Mouse (Mus musculus): Measurements from ENCODE around the gene Syt1. TPM values are rescaled to one million over a fixed set of nuclear protein-coding genes. Genes with fewer than 3 reads are reported as not detected.

The Syt1 gene
- total and polyA plus RNA-seq, 3 experiments: 0.01 to 0.11 TPM; not detected in 1

DNA sequence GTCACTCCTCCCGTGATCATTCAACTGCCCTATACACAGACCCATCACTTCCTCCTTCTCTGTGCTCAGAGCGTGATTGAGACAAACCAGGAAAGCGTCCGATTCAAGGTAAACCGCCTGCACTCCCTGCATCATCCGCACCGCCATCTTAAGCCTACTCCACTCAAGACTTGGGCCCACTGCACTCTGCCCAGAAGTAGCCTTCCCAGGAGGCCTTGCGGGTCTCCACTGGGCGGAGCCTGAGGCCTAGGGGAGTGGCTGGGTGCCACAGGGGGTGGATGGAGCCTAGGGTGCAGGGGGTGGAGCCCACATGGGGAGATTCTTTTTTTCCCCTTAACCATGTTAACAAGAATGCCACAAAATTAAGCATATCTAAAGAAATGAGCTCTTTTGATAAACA lies 310.8 kb downstream of the Syt1 start, which contains the start of gene Gm5136:
TSS of gene Gm5136 (minus strand) at position 215 of the 400 bp plus-strand sequence.
- no peak for DNase-seq (ENCODE audit: low spot score)
- Histone ChIP-seq H3K27me3 (ENCODE audit: insufficient read depth, low read length) (no peaks in the 10 kb centered on the region), H3K9me3 (replicated peaks) (no peaks in the 10 kb centered on the region), H3K4me1 (ENCODE audit: insufficient read depth, low read depth, low read length) (no peaks in the 10 kb centered on the region; the same call in 1 of the 2 replicates), H3K4me3 (ENCODE audit: low read depth, low read length) (no peak within 1 kb of the TSS), H3K36me3 (replicated peaks) (no peaks in the 10 kb centered on the region)
- TF ChIP-seq POLR2AphosphoS5 (IDR thresholded peaks at IDR 0.05; ENCODE audit: insufficient replicate concordance, low read depth, low read length) (no peak), TAL1 (conservative IDR thresholded peaks at IDR 0.05; ENCODE audit: low read depth, low read length) (no peak), GATA2 (IDR thresholded peaks at IDR 0.05; ENCODE audit: borderline replicate concordance, low read depth, low read length) (no peak), CTCF (IDR thresholded peaks at IDR 0.05; ENCODE audit: low read depth, low read length) (no peak), GATA1 (IDR thresholded peaks at IDR 0.05; ENCODE audit: borderline replicate concordance, low read length) (no peak)
- no peak for ATAC-seq (ENCODE audit: extremely low read depth, insufficient number of reproducible peaks, low FRiP score, poor library complexity, severe bottlenecking)

DNA sequence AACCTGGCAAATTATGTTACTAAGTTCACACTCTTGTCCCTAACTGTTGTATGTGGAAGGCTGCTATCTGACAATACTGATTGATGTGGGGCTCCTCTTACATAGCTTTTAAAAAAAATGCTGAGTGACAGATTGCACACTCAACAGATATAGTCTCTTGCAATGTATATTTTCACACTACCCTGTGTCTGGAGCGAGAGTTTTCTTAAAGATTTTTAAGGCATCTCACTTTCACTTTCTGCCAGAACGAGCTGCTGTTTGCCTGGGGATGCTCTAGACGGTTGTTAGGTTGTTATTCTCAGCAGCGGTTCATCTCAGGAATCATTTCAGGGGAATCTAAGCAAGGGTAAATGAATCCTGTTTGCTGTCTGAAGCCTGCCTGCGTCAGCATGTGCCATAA lies 313.7 kb downstream of the Syt1 start:
- no peaks in the 10 kb centered on the region for H3K9me3 ChIP-seq (replicated peaks)
- H3K27me3 ChIP-seq (ENCODE audit: insufficient read depth, low read length): no peaks in the 10 kb centered on the region
- ATAC-seq (ENCODE audit: extremely low read depth, insufficient number of reproducible peaks, low FRiP score, poor library complexity, severe bottlenecking): no peak
- TF ChIP-seq TAL1 (conservative IDR thresholded peaks at IDR 0.05; ENCODE audit: low read depth, low read length) (no peak), GATA1 (IDR thresholded peaks at IDR 0.05; ENCODE audit: borderline replicate concordance, low read length) (no peak), CTCF (IDR thresholded peaks at IDR 0.05; ENCODE audit: low read depth, low read length) (no peak), POLR2AphosphoS5 (IDR thresholded peaks at IDR 0.05; ENCODE audit: insufficient replicate concordance, low read depth, low read length) (no peak), GATA2 (IDR thresholded peaks at IDR 0.05; ENCODE audit: borderline replicate concordance, low read depth, low read length) (no peak)
- H3K4me1 ChIP-seq (ENCODE audit: insufficient read depth, low read depth, low read length): no peaks in the 10 kb centered on the region; the same call in 1 of the 2 replicates
- no peak overlapping the region for H3K4me3 ChIP-seq (ENCODE audit: low read depth, low read length)
- H3K36me3 ChIP-seq (replicated peaks): no peaks in the 10 kb centered on the region
- no peak for DNase-seq (ENCODE audit: low spot score)

DNA sequence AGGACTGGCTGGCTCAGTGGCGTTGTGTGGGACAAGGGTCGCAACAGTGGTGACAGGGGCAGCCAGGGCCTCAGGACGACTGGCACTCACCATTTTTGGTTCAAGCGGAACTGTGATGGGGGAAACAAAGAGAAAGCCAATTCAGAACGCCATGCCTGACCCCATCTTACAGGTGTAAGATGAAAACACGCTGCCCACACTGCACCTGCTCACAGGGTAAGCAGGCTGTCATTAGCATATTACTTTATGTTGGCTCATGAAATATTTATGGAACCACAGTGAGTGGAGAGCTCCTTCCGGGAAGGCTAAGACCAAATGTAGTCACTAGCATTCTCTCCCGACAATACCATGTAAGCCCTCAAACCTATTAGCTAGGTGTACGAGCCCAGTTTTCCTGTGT lies 319.8 kb downstream of the Syt1 start:
- DNase-seq (ENCODE audit: low spot score) (no peak), ATAC-seq (ENCODE audit: extremely low read depth, insufficient number of reproducible peaks, low FRiP score, poor library complexity, severe bottlenecking) (no peak)
- TF ChIP-seq GATA2 (IDR thresholded peaks at IDR 0.05; ENCODE audit: borderline replicate concordance, low read depth, low read length) (no peak), CTCF (IDR thresholded peaks at IDR 0.05; ENCODE audit: low read depth, low read length) (no peak), TAL1 (conservative IDR thresholded peaks at IDR 0.05; ENCODE audit: low read depth, low read length) (no peak), POLR2AphosphoS5 (IDR thresholded peaks at IDR 0.05; ENCODE audit: insufficient replicate concordance, low read depth, low read length) (no peak), GATA1 (IDR thresholded peaks at IDR 0.05; ENCODE audit: borderline replicate concordance, low read length) (no peak)
- Histone ChIP-seq H3K36me3 (replicated peaks) (no peaks in the 10 kb centered on the region), H3K4me3 (ENCODE audit: low read depth, low read length) (no peak overlapping the region), H3K4me1 (ENCODE audit: insufficient read depth, low read depth, low read length) (no peaks in the 10 kb centered on the region; the same call in 1 of the 2 replicates), H3K9me3 (replicated peaks) (no peaks in the 10 kb centered on the region), H3K27me3 (ENCODE audit: insufficient read depth, low read length) (no peaks in the 10 kb centered on the region)

DNA sequence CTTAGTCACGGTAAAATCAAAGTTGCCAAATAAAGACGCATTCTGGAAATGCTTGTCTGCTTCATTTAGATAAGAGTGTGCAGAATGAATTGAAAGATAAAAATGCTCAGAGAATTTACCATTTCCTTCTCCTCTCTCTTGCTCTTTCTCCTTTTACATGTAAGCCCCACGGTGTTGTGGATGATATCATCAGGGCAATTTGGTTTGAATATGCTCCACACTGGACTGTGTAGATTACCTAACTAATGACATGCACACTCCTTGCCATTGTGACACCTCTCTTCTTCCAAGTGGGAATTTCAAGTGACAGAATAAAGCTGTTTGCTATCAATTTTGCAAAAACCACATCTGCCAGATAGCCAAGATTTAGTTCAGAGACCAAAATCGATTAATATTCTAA lies 324.1 kb downstream of the Syt1 start:
- Histone ChIP-seq H3K27me3 (ENCODE audit: insufficient read depth, low read length) (no peaks in the 10 kb centered on the region), H3K4me3 (ENCODE audit: low read depth, low read length) (no peak overlapping the region), H3K4me1 (ENCODE audit: insufficient read depth, low read depth, low read length) (no peaks in the 10 kb centered on the region), H3K9me3 (replicated peaks) (no peaks in the 10 kb centered on the region), H3K36me3 (replicated peaks) (no peaks in the 10 kb centered on the region)
- TF ChIP-seq POLR2AphosphoS5 (IDR thresholded peaks at IDR 0.05; ENCODE audit: insufficient replicate concordance, low read depth, low read length) (no peak), CTCF (IDR thresholded peaks at IDR 0.05; ENCODE audit: low read depth, low read length) (no peak), GATA2 (IDR thresholded peaks at IDR 0.05; ENCODE audit: borderline replicate concordance, low read depth, low read length) (no peak), TAL1 (conservative IDR thresholded peaks at IDR 0.05; ENCODE audit: low read depth, low read length) (no peak), GATA1 (IDR thresholded peaks at IDR 0.05; ENCODE audit: borderline replicate concordance, low read length) (no peak)
- DNase-seq (ENCODE audit: low spot score) (no peak), ATAC-seq (ENCODE audit: extremely low read depth, insufficient number of reproducible peaks, low FRiP score, poor library complexity, severe bottlenecking) (no peak)

DNA sequence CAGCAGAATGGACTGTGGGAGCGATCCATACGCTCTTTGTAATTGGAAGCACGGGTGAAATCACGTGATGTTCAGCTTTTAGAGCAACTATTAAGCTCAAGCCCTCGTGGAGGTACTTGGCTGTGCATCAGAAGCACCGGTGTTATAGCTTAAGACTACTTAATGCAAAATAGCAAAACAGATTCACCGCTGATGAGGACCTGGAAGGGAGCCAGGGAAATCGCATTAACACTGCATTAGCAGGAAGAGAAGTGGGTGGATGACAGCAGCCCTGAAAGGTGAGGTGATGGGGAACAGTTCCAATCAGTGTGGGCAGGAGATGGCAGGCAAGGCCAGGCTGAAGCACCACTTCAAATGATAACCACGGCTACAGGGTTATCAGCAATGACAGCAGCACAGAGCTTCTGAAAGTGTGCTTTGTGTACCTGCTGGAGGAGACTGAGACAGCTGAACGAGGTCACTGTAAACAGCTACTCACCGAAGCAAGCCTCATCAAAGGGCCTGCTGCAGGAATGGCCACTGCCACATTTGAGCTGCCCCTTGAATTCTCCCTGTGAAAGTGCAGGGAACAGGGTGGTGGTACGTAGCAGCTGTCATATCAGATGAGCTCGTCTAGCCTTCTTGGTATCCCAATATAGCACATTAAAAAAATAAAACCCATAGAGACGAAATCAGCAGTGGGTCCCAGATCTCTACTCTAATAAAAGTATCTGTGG lies 330.9 kb downstream of the Syt1 start:
- no peaks in the 10 kb centered on the region for H3K9me3 ChIP-seq (replicated peaks)
- no peak for TF ChIP-seq POLR2AphosphoS5 (IDR thresholded peaks at IDR 0.05; ENCODE audit: insufficient replicate concordance, low read depth, low read length)
- TF ChIP-seq TAL1 (conservative IDR thresholded peaks at IDR 0.05; ENCODE audit: low read depth, low read length): no peak
- H3K27me3 ChIP-seq (ENCODE audit: insufficient read depth, low read length): peaks cover 3% of the 10 kb centered on the region; the same call in 1 of the 2 replicates
- H3K36me3 ChIP-seq (replicated peaks): no peaks in the 10 kb centered on the region
- DNase-seq (ENCODE audit: low spot score): no peak
- H3K4me3 ChIP-seq (ENCODE audit: low read depth, low read length): no peak overlapping the region
- 0 out of 2 replicates have a peak, but pooled peaks cover 2% of the 10 kb centered on the region for H3K4me1 ChIP-seq (ENCODE audit: insufficient read depth, low read depth, low read length)
- no peak for ATAC-seq (ENCODE audit: extremely low read depth, insufficient number of reproducible peaks, low FRiP score, poor library complexity, severe bottlenecking)

DNA sequence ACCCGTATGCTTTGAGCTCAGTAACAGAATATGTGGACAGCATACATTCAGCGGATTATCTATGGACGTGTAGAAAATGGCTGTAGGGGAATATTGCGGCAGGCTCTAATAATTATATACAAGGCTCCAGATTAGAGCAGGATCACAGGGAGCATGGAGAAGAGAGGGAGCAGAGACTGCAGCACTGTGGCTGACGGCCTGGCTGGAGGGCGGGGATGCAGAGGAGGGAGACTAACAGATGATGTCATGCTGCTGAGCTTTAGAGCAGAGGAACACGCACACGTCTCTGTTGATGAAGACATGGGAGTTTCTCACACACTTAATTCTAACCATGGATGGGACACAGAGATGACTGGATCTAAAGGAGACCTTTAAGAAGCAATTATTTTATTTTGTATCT lies 333.7 kb downstream of the Syt1 start:
- peaks cover 3% of the 10 kb centered on the region; the same call in 1 of the 2 replicates for H3K27me3 ChIP-seq (ENCODE audit: insufficient read depth, low read length)
- no peaks in the 10 kb centered on the region for H3K36me3 ChIP-seq (replicated peaks)
- no peaks in the 10 kb centered on the region for H3K9me3 ChIP-seq (replicated peaks)
- ATAC-seq (ENCODE audit: extremely low read depth, insufficient number of reproducible peaks, low FRiP score, poor library complexity, severe bottlenecking) (no peak), DNase-seq (ENCODE audit: low spot score) (no peak)
- no peak overlapping the region for H3K4me3 ChIP-seq (ENCODE audit: low read depth, low read length)
- 0 out of 2 replicates have a peak, but pooled peaks cover 2% of the 10 kb centered on the region for H3K4me1 ChIP-seq (ENCODE audit: insufficient read depth, low read depth, low read length)
- TF ChIP-seq GATA2 (IDR thresholded peaks at IDR 0.05; ENCODE audit: borderline replicate concordance, low read depth, low read length) (no peak), CTCF (IDR thresholded peaks at IDR 0.05; ENCODE audit: low read depth, low read length) (no peak), POLR2AphosphoS5 (IDR thresholded peaks at IDR 0.05; ENCODE audit: insufficient replicate concordance, low read depth, low read length) (no peak), GATA1 (IDR thresholded peaks at IDR 0.05; ENCODE audit: borderline replicate concordance, low read length) (no peak), TAL1 (conservative IDR thresholded peaks at IDR 0.05; ENCODE audit: low read depth, low read length) (no peak)

All from G1E (cell line).